Mouse (Mus musculus) ES-Bruce4 (cell line): ENCODE data around the gene Actl11.

Source experiments
- EP300 ChIP-seq: IDR thresholded peaks from 2 replicates; pipeline ENCODE4 v1.6.1; 2011; ENCODE audit warnings: low read depth, low read length; ENCODE audit not compliant: insufficient read depth
- POLR2A ChIP-seq: IDR thresholded peaks from one replicate; pipeline ENCODE4 v1.8.1; 2011; ENCODE audit warnings: low read length; ENCODE audit not compliant: insufficient read depth

- TF ChIP-seq POLR2A = no peak
- TF ChIP-seq EP300 = no peak
Measured at GRCm38 (mm10) chr9:107950460-107951355, 22.4 kb downstream of the Actl11 start.
